Mouse (Mus musculus) gastrocnemius, postnatal 14 days (tissue): ENCODE data around the gene Fignl1. TPM values are rescaled to one million over a fixed set of nuclear protein-coding genes. Genes with fewer than 3 reads are reported as not detected.

Experiments used
- DNase-seq: peaks from one replicate; pipeline ENCODE4 v3.0.0; 2021; ENCODE audit warnings: mixed read lengths
- intact Hi-C: fragments of 180-260 bp; cut with DNase I; formaldehyde crosslinking; loops from one replicate; pipeline ENCODE4 v1.15.1; 2025; ENCODE audit warnings: low total_unique reads
- total RNA-seq, 2 experiments: library from RNA; stranded (reverse); gene quantifications; 2 replicates each; pipeline ENCODE4 v1.2.3; 2021

The Fignl1 gene
- total RNA-seq, 2 experiments from 2014 or later: 1.5 to 2.9 TPM

GRCm38 (mm10) chr11:11835361-11835760 lies 26.6 kb upstream of the Fignl1 start:
- no peak for DNase-seq
- intact Hi-C loops: no loop called here

DNA sequence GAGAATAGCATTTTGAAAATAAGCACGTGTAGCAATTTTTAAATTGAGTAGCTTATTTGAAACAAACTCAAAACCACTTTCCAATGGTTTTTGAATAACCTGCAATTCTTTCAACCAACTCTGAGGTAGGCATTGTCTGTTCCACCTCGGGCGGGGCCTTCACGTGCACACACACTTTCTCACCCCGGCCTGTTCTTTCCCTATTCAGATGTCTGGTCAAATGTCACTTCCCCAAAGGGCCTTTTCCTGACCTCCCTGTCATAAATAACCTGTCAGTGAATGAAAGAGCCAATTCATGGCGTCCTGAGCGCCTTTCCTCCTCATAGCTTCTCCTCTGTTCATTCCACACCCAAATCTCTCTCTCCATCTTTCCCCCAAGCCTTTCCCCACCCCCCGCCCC lies 24.3 kb upstream of the Fignl1 start:
- intact Hi-C loops: no loop called here
- no peak for DNase-seq

DNA sequence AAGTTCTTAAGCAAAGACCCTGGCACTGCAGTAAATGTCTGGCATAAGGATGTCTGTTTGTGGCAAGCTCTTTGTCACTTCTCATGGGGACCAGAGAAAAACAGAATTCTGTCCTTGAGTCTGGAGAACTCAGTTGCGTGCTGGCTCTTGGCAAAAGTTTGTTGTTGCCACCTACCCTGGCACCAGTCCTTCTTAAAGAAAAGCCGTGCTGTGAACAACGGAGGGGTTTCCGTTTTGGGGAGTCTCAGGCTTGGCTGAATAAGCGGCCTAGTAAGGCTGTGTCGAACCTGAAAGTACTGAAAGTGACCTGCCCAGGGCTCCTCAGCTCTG lies 24.0 kb upstream of the Fignl1 start:
- DNase-seq: no peak

DNA sequence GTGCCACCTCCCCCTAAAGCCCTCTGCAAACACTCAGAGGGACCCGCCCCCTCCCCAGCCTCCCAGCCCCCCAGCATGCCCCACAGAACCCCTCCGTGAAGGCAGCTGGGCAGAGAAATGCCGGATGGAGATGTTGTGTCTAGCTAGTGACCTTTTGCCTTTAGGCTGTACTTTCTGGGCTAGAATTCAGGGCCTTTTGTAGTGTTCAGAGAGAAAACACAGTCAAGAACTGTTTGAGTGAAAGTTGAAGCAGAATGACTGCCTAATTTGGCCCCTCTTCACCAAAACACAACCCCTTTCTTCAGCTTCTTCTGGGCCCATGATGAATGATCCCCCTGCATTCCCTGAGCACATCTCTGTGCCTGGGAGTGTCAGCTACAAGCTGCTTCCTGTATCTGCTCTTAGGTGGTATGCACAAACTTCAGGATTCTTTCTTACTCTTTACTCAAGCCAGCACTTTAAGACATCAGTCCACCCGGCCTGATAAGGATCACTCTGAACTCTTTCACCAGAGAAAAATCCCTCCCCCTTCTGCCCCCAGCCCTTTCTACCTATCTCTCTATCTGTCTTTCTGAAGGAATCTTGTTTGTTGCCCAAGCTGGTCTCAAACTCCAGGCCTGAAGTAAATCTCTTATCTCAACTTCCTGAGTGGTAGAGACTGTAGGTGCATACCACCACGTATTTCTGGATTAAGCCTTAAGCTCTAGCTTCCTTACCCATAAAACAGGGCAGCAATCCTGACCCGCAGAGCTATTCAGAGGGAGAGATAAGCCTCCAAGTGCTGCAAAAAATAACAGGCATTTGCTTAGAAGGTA lies 23.4 kb upstream of the Fignl1 start:
- DNase-seq: no peak

More for the DNA sequence above, 24.0 kb upstream of the Fignl1 start:
- intact Hi-C loops: no loop called here

DNA sequence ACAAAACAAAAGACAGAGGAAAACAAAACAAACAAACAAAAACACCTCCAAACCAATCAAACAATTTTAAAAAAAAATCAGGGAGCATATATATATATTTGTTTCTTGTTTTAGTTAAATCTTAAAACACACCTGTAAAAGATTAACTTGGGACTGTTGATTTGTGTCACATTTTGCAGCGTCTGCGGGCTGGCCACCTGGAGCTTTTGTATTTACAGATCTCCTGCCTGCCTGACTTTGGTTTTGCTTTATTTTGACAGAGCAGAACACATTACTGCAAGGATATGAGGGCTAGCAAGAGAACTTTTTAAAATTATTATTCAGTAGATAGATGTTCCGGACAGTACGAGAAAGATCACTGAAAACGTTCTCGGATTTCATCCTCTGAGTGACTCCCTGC lies 22.8 kb upstream of the Fignl1 start:
- intact Hi-C loops: no loop called here
- no peak for DNase-seq

More for the DNA sequence above, 23.4 kb upstream of the Fignl1 start:
- intact Hi-C loops: no loop called here

DNA sequence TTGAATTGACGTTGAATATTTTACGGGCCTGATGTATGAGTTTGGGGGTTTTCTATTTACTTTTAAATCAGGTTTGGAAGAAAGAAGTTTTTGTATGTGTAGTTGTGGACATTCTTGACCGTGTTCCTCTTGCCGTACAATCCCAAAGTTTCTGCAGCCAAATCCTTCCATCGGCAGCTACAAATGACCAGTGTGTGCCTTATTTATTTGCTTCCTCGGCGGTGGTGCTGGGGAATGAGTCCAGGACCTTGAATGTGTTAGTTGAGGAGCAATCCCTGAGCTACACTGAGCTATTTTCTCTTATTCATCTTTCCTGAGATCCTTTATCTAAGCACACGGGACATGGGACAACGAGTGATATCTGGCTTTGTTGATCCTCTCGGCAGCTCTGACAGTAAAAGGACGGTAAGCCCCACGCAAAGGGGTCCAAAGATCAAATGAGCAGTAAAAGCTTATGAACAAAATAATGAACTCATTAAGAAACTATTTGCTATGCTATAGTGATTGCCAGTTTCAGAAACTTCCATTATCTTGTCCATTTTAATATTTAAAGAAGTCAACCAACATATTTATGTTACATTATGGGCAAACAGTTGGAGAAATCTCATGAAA lies 22.2 kb upstream of the Fignl1 start:
- no peak for DNase-seq
- intact Hi-C loops: no loop called here

DNA sequence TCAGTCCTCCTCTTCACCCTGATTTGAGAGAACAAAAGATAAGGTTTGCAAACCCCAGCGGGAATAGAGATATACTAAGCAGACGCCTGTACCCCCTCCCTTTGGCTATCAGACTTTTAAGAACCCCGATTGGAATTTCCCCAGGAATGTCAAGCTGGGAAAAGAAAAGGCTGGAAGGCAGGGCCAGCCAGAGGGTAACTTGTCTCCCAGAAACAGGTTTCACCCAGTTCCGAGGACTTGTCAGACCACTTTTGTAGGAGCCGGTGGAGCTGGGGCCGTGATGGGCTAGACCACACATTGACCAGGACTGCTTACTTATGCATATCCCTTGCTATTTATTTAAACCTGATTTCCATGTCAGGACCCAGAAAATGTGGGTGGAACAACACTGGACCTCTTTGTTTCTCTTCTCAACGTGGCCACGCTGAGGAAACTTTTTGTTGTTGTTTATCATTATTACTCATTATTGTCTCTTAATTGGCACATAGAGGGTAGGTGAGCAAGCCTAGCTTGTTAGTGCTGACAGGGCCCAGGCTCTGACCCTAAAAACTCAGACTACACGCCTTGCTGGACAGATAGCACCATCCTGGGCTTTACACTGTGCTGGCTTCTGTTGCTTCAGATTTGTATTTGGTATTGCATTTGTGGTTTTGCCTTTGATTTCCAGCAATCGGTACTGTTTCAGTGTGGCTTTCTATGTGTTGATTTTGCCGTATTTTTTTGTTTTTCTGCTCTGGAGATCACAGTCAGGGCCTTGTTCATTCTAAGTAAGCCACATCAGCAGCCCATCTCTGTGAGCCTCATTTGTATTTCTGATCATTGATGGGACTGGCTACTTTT lies 20.6 kb upstream of the Fignl1 start:
- intact Hi-C loops: no loop called here
- DNase-seq: no peak

DNA sequence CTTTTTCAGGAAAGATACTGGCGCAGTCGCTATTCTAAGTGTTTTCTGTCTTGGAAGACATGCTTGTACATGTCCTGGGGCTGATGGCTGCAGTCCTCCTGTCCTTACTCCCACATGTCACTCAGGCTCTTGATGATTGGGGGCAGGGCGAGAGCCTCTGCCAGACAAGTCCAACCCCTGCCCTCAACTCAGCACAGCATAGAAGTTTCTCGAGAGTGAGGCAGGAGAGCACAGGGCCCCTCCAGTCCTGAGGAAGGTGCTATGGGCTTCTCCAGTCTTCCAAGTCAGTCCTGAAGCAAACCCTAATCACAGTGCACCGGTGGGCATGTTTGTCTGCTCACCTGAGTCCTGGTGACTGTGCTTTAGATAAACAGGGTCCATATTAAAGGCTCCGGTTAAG lies 20.0 kb upstream of the Fignl1 start:
- intact Hi-C loops: no loop called here
- DNase-seq: no peak

GRCm38 (mm10) chr11:11828251-11828650 lies 19.5 kb upstream of the Fignl1 start:
- intact Hi-C loops: no loop called here
- DNase-seq: no peak

GRCm38 (mm10) chr11:11826475-11826874 lies 17.7 kb upstream of the Fignl1 start:
- intact Hi-C loops: no loop called here
- DNase-seq: no peak

DNA sequence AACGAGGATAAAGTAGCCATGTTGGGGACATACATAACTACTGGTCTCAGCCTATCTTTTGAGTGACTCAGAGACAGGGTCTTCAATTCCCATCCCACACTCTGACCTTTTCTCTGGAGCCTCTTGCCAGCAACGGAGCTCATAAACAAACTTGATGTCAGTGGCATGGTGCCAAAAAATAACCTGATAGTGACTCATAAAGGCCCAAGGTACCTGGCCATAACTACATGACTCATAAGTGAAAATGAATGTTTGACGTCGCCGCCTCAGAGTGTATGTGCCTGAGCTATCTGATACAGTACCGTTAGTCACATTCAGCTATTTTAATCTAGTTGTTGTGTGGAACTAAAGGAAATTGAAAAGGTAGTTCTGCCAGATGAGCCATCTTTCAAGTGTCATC lies 16.9 kb upstream of the Fignl1 start:
- DNase-seq: no peak
- intact Hi-C loops: no loop called here

DNA sequence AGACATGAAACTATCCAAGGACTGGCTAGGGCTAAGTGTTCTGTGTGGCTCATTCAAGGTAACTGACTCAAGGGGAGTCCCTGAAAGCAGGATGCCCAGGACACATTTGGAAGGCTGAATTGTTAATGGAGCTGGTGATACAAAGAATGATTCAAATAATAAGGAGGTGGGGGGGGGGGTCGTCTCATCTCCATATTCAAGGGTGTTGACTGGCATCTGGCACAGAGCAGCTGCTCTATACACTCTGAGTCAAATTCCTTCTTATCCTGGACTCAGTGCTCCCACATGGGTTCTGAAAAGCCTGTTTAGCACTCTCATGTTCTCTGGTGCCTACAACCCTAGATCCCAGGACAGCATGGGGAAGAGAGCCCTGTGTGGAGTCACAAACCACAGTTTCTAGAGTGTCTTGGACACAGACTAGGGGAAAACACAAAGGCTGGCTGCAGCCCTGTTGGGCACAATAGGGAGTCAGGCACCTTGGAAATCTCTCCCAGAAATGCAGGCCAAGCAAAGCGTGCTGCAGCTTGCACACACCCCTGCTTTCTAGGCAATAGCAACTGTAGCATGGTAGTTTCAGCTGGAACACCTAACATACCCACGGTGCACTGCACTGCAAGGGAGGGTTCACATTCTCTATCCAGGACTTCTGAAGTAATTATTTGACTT lies 16.3 kb upstream of the Fignl1 start:
- intact Hi-C loops: loop anchor here (5.0 kb wide), 1 partner anchor 147 kb away; no protein-coding TSS in a partner anchor
- DNase-seq: no peak

- DNase-seq: peak; percentile 48
- intact Hi-C loops: loop anchor here (5.0 kb wide), 1 partner anchor 148 kb away; no protein-coding TSS in a partner anchor
Measured at GRCm38 (mm10) chr11:11823980-11824911, 15.5 kb upstream of the Fignl1 start.

GRCm38 (mm10) chr11:11822181-11823095 lies 13.7 kb upstream of the Fignl1 start:
- intact Hi-C loops: loop anchor here (5.0 kb wide), 1 partner anchor 150 kb away; no protein-coding TSS in a partner anchor
- no peak for DNase-seq

DNA sequence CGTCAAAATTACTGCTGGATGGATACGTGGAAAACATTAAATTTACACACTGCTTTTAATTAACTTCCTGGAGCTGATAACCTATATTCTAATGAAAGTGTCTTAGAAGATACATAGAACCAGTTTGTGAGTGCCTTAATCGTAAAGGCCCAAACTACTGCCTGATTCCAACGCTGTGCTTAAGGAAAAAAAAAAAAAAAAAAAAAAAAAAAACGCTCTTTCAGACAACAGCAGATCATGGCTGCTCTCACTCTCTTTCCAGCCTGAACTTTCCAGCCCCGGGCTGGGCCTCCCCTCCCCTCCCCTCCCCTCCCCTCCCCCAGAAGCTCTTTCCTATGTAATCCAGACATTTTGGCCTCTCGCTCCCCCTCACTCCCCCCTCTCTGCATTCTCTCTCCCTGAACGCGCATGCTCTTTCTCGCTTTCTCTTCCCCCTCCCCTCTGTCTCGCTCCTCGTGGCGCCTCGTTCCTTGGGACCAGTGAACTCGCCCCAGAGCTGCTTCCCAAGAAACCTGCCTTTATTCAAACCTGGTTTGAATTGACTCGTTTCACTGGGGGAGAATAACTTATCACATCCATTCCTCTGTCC lies 12.7 kb upstream of the Fignl1 start:
- DNase-seq: peak; percentile 51
- intact Hi-C loops: loop anchor here (5.0 kb wide), 1 partner anchor 151 kb away; no protein-coding TSS in a partner anchor

GRCm38 (mm10) chr11:11820737-11821136 lies 12.0 kb upstream of the Fignl1 start:
- DNase-seq: no peak
- intact Hi-C loops: loop anchor here (5.0 kb wide), 1 partner anchor 152 kb away; no protein-coding TSS in a partner anchor

- DNase-seq: peak; percentile 75
- intact Hi-C loops: loop anchor here (5.0 kb wide), 1 partner anchor 152 kb away; no protein-coding TSS in a partner anchor
Measured at GRCm38 (mm10) chr11:11820251-11820650, 11.5 kb upstream of the Fignl1 start.
